Mouse (Mus musculus): Measurements from ENCODE around the gene Cyp2d11. TPM values are rescaled to one million over a fixed set of nuclear protein-coding genes. Genes with fewer than 3 reads are reported as not detected.
A peak's percentile ranks its signal among the peaks of the same experiment; 100 is the strongest.

The Cyp2d11 gene
- polyA plus RNA-seq, 1 experiment from 2014 or later, result not detected

DNA sequence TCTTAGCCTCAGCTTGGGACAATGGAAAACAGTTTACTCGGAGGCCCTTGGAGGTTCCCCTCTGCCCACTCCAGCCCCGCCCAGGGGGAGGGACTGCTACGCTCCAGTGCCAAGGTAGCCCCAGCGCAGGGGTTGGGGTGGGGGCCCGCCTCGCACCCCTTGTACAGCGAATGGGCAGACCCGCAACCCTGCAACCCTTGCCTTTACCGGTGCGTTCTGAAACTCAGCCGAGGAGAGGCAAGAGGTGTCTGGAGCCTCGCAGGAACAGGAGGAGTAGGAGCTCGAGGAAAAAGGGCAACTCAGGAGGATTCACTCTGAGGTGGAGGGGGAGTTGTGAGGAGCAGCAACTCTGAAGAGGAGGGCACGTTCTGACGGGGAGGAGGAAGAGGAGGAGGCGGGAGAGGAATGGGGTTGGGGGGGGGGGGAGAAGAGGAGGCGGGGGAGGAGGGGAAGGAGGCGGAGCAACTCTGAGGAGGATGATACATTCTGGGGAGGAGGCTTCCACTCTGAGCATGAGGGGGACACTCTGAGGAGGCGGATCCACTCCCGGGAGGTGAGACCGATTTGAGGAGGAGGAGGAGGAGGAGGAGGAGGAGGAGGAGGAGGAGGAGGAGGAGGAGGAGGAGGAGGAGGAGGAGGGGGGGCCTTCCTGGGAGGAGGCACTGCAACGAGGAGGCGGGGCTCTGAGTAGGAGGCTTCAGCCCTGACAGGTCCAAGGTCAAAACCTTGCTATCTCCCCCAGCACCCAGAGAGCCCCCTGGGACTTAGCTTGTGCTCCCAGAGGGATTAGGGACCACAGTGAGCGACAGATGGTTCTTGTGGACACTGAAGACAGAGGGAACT, 13.7 kb downstream of the Cyp2d11 start, which contains the start of gene Cyp2d22:
Cyp2d22 (minus strand) TSS at position 390 of the 843 bp plus-strand sequence.
- H3K4me1 ChIP-seq (replicated peaks), result peaks cover 19% of the 10 kb centered on the region
- H3K36me3 ChIP-seq (replicated peaks), result no peaks in the 10 kb centered on the region
- H3K27ac ChIP-seq (replicated peaks), result peak within 1 kb of the TSS; percentile 88
- H3K9ac ChIP-seq, result peak within 1 kb of the TSS; percentile 35; the same call in 1 of the 2 replicates
- peak; percentile 62 for ATAC-seq (ENCODE audit: insufficient read depth)
- peak within 1 kb of the TSS; percentile 51 for H3K4me3 ChIP-seq (replicated peaks)
- no peaks in the 10 kb centered on the region for H3K9me3 ChIP-seq (replicated peaks)
- H3K4me2 ChIP-seq, result peak within 1 kb of the TSS; percentile 64
- WGBS (ENCODE audit: insufficient replicate concordance), result under 1% methylated on average over 19 of the region's 24 CpGs
- H3K27me3 ChIP-seq, result peaks cover 11% of the 10 kb centered on the region

DNA sequence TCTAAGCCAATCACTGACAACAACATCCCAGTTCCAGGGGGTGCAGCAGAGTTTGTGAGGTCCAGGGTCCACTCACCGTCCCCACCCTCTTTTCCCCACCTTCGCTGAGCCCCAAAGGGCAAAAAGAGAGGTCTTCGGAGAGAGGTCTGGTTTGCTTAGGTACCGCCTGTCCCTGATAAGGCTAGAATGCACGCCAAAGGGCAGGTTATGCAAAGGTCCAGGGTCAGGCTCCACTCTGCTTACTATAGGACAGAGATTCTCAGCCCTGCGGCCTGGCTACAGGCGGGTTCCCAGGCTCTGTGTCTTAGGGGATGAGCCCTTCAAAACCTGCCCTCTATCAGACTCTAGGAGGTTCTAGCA, 14.3 kb downstream of the Cyp2d11 start:
- no peaks in the 10 kb centered on the region for H3K9me3 ChIP-seq (replicated peaks)
- H3K36me3 ChIP-seq (replicated peaks), result no peaks in the 10 kb centered on the region
- H3K4me3 ChIP-seq (replicated peaks), result peak overlapping the region; percentile 51
- no peak overlapping the region for H3K9ac ChIP-seq
- peak; percentile 82 for ATAC-seq (ENCODE audit: insufficient read depth)
- H3K27ac ChIP-seq (replicated peaks), result peak overlapping the region; percentile 88
- 15% methylated on average over 7 of the region's 7 CpGs for whole genome bisulfite sequencing (ENCODE audit: insufficient replicate concordance)
- H3K4me2 ChIP-seq, result peak overlapping the region; percentile 64
- peaks cover 11% of the 10 kb centered on the region for H3K27me3 ChIP-seq
- H3K4me1 ChIP-seq (replicated peaks), result peaks cover 19% of the 10 kb centered on the region

DNA sequence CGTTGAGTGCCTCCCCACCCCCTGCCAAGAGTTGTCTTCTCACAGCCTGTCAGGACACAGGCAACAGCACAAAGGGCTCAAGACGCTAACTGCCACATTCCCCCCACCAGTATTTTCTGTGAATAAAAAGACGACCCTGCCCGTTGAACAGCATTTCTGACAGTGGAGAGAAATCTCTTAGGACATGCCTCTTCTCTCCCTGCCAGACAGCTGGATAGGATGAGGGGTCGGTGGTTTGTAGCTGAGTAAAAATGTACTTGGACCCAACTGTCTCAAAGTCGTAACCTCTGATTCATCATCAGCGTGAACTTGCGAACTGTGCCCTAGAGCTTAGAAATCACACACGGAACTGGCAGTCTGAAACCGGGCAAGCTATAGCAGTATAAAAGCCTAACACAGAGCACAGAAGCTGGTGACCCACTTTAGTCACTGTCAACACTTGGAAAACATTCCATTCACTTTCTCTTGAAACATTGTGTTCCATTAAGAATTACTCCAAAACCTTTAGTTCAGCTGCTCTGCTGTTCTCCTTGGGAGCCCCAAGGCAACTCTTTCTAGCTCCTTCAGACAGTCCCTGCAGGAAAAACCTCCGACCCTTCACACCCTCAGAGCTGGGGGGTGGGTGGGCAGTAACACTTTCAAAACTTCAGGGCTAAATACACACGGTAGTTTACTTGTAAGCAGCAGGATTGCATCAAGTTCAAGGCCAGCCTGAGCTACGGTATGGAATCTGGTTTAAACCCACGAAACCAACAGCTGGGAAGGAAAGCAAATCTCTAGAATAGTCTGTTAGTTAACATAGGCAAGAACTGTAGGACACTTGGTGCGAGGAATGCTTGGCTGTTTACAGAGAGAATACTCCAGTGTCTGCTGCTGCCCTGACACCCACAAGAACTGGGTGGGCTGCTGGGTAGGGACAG, 15.3 kb downstream of the Cyp2d11 start:
- peak overlapping the region; percentile 88 for H3K27ac ChIP-seq (replicated peaks)
- H3K4me1 ChIP-seq (replicated peaks), result peaks cover 19% of the 10 kb centered on the region
- H3K4me2 ChIP-seq, result peak overlapping the region; percentile 13
- peak overlapping the region; percentile 23; the same call in 1 of the 2 replicates for H3K4me3 ChIP-seq (replicated peaks)
- H3K36me3 ChIP-seq (replicated peaks), result no peaks in the 10 kb centered on the region
- H3K27me3 ChIP-seq, result peaks cover 11% of the 10 kb centered on the region
- no peaks in the 10 kb centered on the region for H3K9me3 ChIP-seq (replicated peaks)
- WGBS (ENCODE audit: insufficient replicate concordance), result 47% methylated on average over 15 of the region's 15 CpGs
- no peak for ATAC-seq (ENCODE audit: insufficient read depth)
- no peak overlapping the region; the same call in 1 of the 2 replicates for H3K9ac ChIP-seq

DNA sequence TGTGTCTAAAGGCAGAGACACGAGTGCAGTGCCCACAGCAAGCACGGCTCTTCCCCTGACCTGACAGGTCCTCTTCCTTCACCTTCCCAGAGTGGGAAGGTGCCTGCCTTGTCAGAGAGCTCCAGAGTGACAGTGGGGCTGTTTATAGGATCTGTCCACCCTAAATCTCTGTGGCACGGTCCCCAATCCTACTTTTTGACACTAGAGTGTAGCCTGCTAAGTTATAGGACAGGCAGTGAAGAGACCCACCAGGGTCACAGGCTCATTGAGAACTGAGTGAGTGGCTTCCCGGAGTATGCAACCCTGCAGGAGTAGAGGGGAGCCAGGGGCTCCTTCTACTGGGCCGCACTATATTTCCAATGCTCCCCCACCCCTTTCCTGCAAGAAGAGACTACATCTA, 16.1 kb downstream of the Cyp2d11 start:
- Histone ChIP-seq H3K27me3 (peaks cover 11% of the 10 kb centered on the region), H3K4me2 (peak overlapping the region; percentile 13), H3K27ac (replicated peaks) (peak overlapping the region; percentile 88), H3K9me3 (replicated peaks) (no peaks in the 10 kb centered on the region), H3K4me1 (replicated peaks) (peaks cover 19% of the 10 kb centered on the region), H3K9ac (no peak overlapping the region; the same call in 1 of the 2 replicates), H3K36me3 (replicated peaks) (no peaks in the 10 kb centered on the region), H3K4me3 (replicated peaks) (no peak overlapping the region)
- 59% methylated on average over 5 of the region's 5 CpGs for WGBS (ENCODE audit: insufficient replicate concordance)
- ATAC-seq (ENCODE audit: insufficient read depth), result no peak

DNA sequence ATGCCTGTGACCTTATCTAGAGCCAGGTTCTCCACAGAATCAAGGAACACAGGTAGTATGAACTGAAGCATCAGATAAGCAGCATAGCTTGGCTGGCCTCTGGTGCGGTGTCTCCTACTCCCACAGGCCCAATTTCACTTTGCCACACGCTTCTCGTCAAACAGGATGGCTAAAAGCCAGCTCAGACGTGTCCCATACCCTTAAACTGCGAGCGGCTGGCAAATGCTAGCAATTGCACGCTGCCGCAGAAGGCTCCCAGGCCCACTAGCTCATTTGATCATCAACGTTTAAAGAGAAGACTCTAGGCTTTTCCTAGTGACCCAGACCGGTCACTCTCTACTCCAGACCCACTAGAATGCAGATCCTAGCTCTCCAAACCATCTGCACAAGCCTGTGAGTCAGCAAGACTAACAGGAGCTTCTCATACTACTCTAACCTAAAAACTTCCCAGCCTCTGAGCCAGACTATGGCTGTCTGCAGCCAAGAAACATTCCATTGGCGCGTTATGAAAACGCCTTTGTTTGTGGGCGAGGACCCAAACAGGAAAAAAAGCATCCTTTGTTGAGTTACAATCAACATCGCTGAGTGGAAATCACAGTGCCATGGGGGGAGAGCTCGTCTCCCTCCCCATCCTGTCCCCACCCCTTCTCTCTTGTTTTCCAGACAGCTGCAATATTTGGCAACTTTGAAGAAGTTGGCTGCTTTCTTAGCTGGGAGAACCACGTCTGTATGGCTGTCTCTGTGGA, 17.3 kb downstream of the Cyp2d11 start:
- no peak overlapping the region for H3K9ac ChIP-seq
- no peaks in the 10 kb centered on the region for H3K36me3 ChIP-seq (replicated peaks)
- peaks cover 11% of the 10 kb centered on the region for H3K27me3 ChIP-seq
- no peaks in the 10 kb centered on the region for H3K9me3 ChIP-seq (replicated peaks)
- H3K4me3 ChIP-seq (replicated peaks), result no peak overlapping the region
- H3K4me1 ChIP-seq (replicated peaks), result peaks cover 19% of the 10 kb centered on the region
- WGBS (ENCODE audit: insufficient replicate concordance), result 63% methylated on average over 17 of the region's 17 CpGs
- 0 out of 2 replicates have a peak overlapping the region, but pooled peaks have one; percentile 24 for H3K27ac ChIP-seq (replicated peaks)
- H3K4me2 ChIP-seq, result no peak overlapping the region
- no peak for ATAC-seq (ENCODE audit: insufficient read depth)

DNA sequence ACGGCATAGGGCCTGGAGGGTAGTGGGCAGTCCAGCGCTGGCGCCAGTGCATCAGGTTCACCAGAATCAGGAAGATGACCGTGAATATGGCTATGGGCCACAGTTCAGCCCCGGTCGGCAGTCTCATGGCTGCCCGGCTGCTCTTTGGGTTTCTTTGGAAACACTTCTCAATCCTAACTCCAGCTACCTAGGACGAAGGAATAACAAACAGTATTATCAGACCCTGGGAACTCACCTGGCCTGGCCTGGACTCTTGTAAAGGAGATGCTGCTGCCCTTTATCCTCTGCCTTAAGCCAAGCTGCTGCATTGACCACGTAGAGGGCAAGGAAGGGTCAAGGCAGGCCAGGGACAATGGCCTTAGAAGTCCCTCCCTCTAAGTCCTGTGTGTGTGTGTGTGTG, 18.0 kb downstream of the Cyp2d11 start:
- peaks cover 9% of the 10 kb centered on the region for H3K27me3 ChIP-seq
- WGBS (ENCODE audit: insufficient replicate concordance), result 71% methylated on average over 9 of the region's 9 CpGs
- no peak overlapping the region for H3K27ac ChIP-seq (replicated peaks)
- H3K4me2 ChIP-seq, result no peak overlapping the region
- no peak overlapping the region for H3K9ac ChIP-seq
- no peaks in the 10 kb centered on the region for H3K36me3 ChIP-seq (replicated peaks)
- H3K9me3 ChIP-seq (replicated peaks), result no peaks in the 10 kb centered on the region
- peaks cover 16% of the 10 kb centered on the region for H3K4me1 ChIP-seq (replicated peaks)
- ATAC-seq (ENCODE audit: insufficient read depth), result no peak
- no peak overlapping the region for H3K4me3 ChIP-seq (replicated peaks)

DNA sequence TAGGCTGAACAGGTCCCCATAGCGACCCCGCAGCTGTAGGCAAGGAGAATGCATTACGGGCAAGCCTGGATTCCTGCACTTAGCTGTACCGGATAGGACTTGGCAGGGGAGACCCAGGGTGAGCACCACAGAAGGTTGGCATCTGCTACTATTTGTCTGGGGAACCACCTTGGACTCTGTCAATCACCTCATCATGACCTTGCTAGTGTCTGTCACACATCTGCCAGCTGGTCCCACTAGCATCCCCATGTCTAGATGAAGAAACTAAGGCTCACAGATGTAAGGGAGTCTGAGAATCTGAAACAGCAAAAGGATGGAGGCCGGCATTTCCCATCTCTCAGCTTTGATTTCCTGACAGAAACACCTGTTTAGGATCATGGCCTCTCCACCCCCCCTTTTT, 19.4 kb downstream of the Cyp2d11 start:
- Histone ChIP-seq H3K36me3 (replicated peaks) (no peaks in the 10 kb centered on the region), H3K4me2 (no peak overlapping the region), H3K27ac (replicated peaks) (no peak overlapping the region), H3K9me3 (replicated peaks) (no peaks in the 10 kb centered on the region), H3K27me3 (peaks cover 2% of the 10 kb centered on the region; the same call in 1 of the 2 replicates), H3K4me3 (replicated peaks) (no peak overlapping the region), H3K4me1 (replicated peaks) (peaks cover 8% of the 10 kb centered on the region), H3K9ac (no peak overlapping the region)
- 81% methylated on average over 5 of the region's 5 CpGs for WGBS (ENCODE audit: insufficient replicate concordance)
- no peak for ATAC-seq (ENCODE audit: insufficient read depth)

DNA sequence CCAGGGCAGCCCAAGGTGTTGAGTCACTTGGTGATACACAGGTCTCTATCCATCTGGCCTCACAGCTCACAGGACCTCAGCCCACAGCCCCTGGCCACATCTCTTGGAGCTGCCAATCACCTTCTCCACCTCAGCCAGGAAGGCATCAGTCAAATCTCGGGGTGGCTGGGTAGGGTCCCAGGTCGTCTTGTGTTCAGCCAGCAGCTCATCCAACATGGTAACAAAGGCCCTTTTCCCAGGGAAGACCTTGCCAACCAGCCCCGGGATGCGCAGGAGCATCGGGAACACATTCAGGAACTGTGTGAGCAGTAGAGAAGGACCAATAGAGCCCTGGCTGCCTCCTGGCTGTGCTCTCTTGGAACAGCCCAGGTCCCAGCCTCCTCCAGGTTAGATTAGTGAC, 20.8 kb downstream of the Cyp2d11 start:
- H3K4me1 ChIP-seq (replicated peaks), result peaks cover 7% of the 10 kb centered on the region
- H3K27ac ChIP-seq (replicated peaks), result no peak overlapping the region
- H3K27me3 ChIP-seq, result no peaks in the 10 kb centered on the region
- ATAC-seq (ENCODE audit: insufficient read depth), result no peak
- H3K4me2 ChIP-seq, result no peak overlapping the region
- 65% methylated on average over 5 of the region's 5 CpGs for WGBS (ENCODE audit: insufficient replicate concordance)
- H3K9me3 ChIP-seq (replicated peaks), result no peaks in the 10 kb centered on the region
- no peaks in the 10 kb centered on the region for H3K36me3 ChIP-seq (replicated peaks)
- no peak overlapping the region for H3K9ac ChIP-seq
- no peak overlapping the region for H3K4me3 ChIP-seq (replicated peaks)

DNA sequence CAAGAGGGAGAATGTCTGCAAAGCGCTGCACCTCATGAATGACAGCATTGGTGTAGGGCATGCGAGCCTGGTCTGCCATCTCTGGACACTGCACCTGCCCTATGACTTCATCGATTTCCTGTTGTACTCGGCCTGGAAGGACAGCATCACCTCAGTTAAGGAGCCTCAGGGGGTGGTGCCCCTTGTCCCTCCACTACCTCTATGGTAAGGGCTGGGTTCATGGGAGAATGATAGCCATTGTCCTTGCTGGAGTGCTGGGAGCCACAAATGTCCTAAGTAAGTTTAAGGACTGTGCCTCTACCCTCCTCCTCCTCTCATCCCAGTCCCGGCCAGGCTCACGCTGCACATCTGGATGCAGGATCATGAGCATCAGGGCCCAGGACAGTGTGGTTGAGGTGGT, 21.4 kb downstream of the Cyp2d11 start:
- Histone ChIP-seq H3K4me3 (replicated peaks) (no peak overlapping the region), H3K4me1 (replicated peaks) (peaks cover 7% of the 10 kb centered on the region), H3K36me3 (replicated peaks) (no peaks in the 10 kb centered on the region), H3K27me3 (no peaks in the 10 kb centered on the region), H3K9ac (no peak overlapping the region), H3K27ac (replicated peaks) (no peak overlapping the region), H3K4me2 (no peak overlapping the region), H3K9me3 (replicated peaks) (no peaks in the 10 kb centered on the region)
- 66% methylated on average over 6 of the region's 6 CpGs for WGBS (ENCODE audit: insufficient replicate concordance)
- ATAC-seq (ENCODE audit: insufficient read depth), result no peak

DNA sequence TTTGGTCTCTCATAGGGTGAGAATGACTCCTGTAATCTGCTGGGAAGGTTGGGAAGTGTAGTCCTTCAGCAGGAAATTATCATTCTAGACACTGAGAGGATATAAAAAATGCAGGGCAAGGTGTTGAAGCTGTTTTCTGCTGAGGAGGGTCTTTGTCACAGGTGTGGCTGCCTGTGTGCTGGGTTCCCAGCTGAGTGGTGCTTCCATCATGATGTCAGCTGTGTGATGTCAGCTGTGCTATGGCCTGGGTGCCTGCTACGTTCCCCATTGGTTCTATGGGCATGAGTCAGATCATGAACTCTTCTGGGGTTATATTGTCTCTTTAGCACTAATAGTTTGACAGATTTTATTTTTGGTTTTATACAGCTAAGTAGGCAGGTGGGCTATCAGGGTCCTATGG, 25.0 kb downstream of the Cyp2d11 start:
- no peak overlapping the region for H3K27ac ChIP-seq (replicated peaks)
- H3K4me3 ChIP-seq (replicated peaks), result no peak overlapping the region
- no peak for ATAC-seq (ENCODE audit: insufficient read depth)
- H3K9me3 ChIP-seq (replicated peaks), result no peaks in the 10 kb centered on the region
- no peaks in the 10 kb centered on the region for H3K36me3 ChIP-seq (replicated peaks)
- no peak overlapping the region for H3K4me2 ChIP-seq
- 74% methylated on average over 1 of the region's 1 CpGs for WGBS (ENCODE audit: insufficient replicate concordance)
- H3K27me3 ChIP-seq, result no peaks in the 10 kb centered on the region
- no peak overlapping the region for H3K9ac ChIP-seq
- no peaks in the 10 kb centered on the region for H3K4me1 ChIP-seq (replicated peaks)
